Mouse (Mus musculus) CH12.LX (cell line): Measurements from ENCODE around the gene Tmem104. TPM values are rescaled to one million over a fixed set of nuclear protein-coding genes. Genes with fewer than 3 reads are reported as not detected.

ENCODE experiments used
- DNase-seq: peaks from one replicate; pipeline ENCODE4 v3.0.0-alpha.2; 2013; ENCODE audit errors: extremely low read depth
- H3K27ac ChIP-seq: 2 replicates; pipeline ENCODE4 v1.5.1; 2012; ENCODE audit warnings: low read depth, mild to moderate bottlenecking, control low read depth, moderate library complexity; ENCODE audit not compliant: insufficient read depth
- H3K27me3 ChIP-seq: replicated peaks from 2 replicates; pipeline ENCODE3; 2012; ENCODE audit warnings: inconsistent platforms
- H3K36me3 ChIP-seq, 2 experiments: replicated peaks in 1 of 2; 2 replicates each; pipeline versions ENCODE3 to v1.6.1; 2012; ENCODE audit warnings: inconsistent platforms in 1 of 2, low read length in 1 of 2, mild to moderate bottlenecking in 1 of 2, mixed read lengths in 1 of 2, moderate library complexity in 1 of 2; ENCODE audit not compliant: control insufficient read depth in 1 of 2, insufficient read depth in 1 of 2
- H3K4me1 ChIP-seq, 2 experiments: 2 replicates each; pipeline ENCODE4 v1.6.1; 2012; ENCODE audit warnings: inconsistent platforms in 1 of 2, moderate library complexity in 1 of 2; ENCODE audit not compliant: insufficient read depth in 2 of 2, control insufficient read depth in 1 of 2
- H3K4me2 ChIP-seq: 2 replicates; pipeline ENCODE4 v1.6.1; 2012; ENCODE audit warnings: low read depth, mild to moderate bottlenecking, control low read depth; ENCODE audit not compliant: poor library complexity, insufficient read depth, severe bottlenecking
- H3K4me3 ChIP-seq, 3 experiments: fragments of 150-350 bp in 1 of 3; sonication (generic) in 1 of 3; replicated peaks in 1 of 3; 2 replicates each; pipeline versions ENCODE3 to v1.5.1; 2011 to 2012; ENCODE audit warnings: low read depth in 2 of 3, low read length in 2 of 3, mild to moderate bottlenecking in 2 of 3, moderate library complexity in 2 of 3, control low read depth in 1 of 3, improper control_type of control experiment in 1 of 3, inconsistent platforms in 1 of 3, mixed read lengths in 1 of 3; ENCODE audit not compliant: poor library complexity in 1 of 3
- H3K79me2 ChIP-seq: replicated peaks from 2 replicates; pipeline ENCODE4 v1.6.1; 2012; ENCODE audit warnings: mild to moderate bottlenecking, moderate library complexity; ENCODE audit not compliant: control insufficient read depth, poor library complexity, insufficient read depth, severe bottlenecking; ENCODE audit errors: extremely low read depth
- H3K9ac ChIP-seq: 2 replicates; pipeline ENCODE4 v1.6.1; 2012; ENCODE audit warnings: low read depth, mild to moderate bottlenecking, control low read depth, moderate library complexity; ENCODE audit not compliant: insufficient read depth
- H3K9me3 ChIP-seq: replicated peaks from 2 replicates; pipeline ENCODE3; 2012; ENCODE audit warnings: low read length, inconsistent platforms, mixed read lengths
- BHLHE40 ChIP-seq: IDR thresholded peaks from 2 replicates; pipeline ENCODE4 v1.6.1; 2011; ENCODE audit warnings: mild to moderate bottlenecking, low read depth, low read length, improper control_type of control experiment
- CHD1 ChIP-seq: IDR thresholded peaks from 2 replicates; pipeline ENCODE4 v1.6.1; 2012; ENCODE audit warnings: low read depth, low read length, improper control_type of control experiment, inconsistent platforms
- CHD2 ChIP-seq: IDR thresholded peaks from 2 replicates; pipeline ENCODE4 v1.6.1; 2011; ENCODE audit warnings: low read length, improper control_type of control experiment
- CTCF ChIP-seq, 2 experiments: IDR thresholded peaks in 1 of 2; conservative IDR thresholded peaks in 1 of 2; 2 replicates each; pipeline ENCODE4 v1.5.1; 2011 to 2012; ENCODE audit warnings: low read depth in 2 of 2, low read length in 2 of 2, improper control_type of control experiment in 1 of 2, inconsistent platforms in 1 of 2, mild to moderate bottlenecking in 1 of 2, moderate library complexity in 1 of 2
- ELF1 ChIP-seq: IDR thresholded peaks from 2 replicates; pipeline ENCODE4 v1.6.1; 2014; ENCODE audit warnings: low read depth, mild to moderate bottlenecking, inconsistent platforms, low read length, improper control_type of control experiment
- EP300 ChIP-seq: IDR thresholded peaks from 2 replicates; pipeline ENCODE4 v1.6.1; 2011; ENCODE audit warnings: low read length, improper control_type of control experiment
- ETS1 ChIP-seq: conservative IDR thresholded peaks from 2 replicates; pipeline ENCODE4 v1.6.1; 2012; ENCODE audit warnings: low read depth, mild to moderate bottlenecking, inconsistent platforms, low read length, improper control_type of control experiment, moderate library complexity
- HCFC1 ChIP-seq: IDR thresholded peaks from 2 replicates; pipeline ENCODE4 v1.6.1; 2012; ENCODE audit warnings: low read depth, mild to moderate bottlenecking, inconsistent platforms, low read length, improper control_type of control experiment
- JUN ChIP-seq: IDR thresholded peaks from 2 replicates; pipeline ENCODE4 v1.6.1; 2011; ENCODE audit warnings: low read depth, mild to moderate bottlenecking, low read length, improper control_type of control experiment, moderate library complexity; ENCODE audit not compliant: insufficient read depth
- JUND ChIP-seq: conservative IDR thresholded peaks from 2 replicates; pipeline ENCODE4 v1.6.1; 2011; ENCODE audit warnings: low read depth, low read length, improper control_type of control experiment
- KAT2A ChIP-seq: IDR thresholded peaks from 2 replicates; pipeline ENCODE4 v1.6.1; 2012; ENCODE audit warnings: low read length, improper control_type of control experiment, inconsistent platforms; ENCODE audit not compliant: insufficient replicate concordance
- MAX ChIP-seq: IDR thresholded peaks from 2 replicates; pipeline ENCODE4 v1.6.1; 2011; ENCODE audit warnings: low read length, improper control_type of control experiment
- MAZ ChIP-seq: IDR thresholded peaks from 2 replicates; pipeline ENCODE4 v1.6.1; 2012; ENCODE audit warnings: low read depth, mild to moderate bottlenecking, inconsistent platforms, low read length, improper control_type of control experiment, moderate library complexity
- MEF2A ChIP-seq: IDR thresholded peaks from 2 replicates; pipeline ENCODE4 v1.6.1; 2014; ENCODE audit warnings: low read depth, mild to moderate bottlenecking, inconsistent platforms, low read length, improper control_type of control experiment, borderline replicate concordance
- MYC ChIP-seq: IDR thresholded peaks from 2 replicates; pipeline ENCODE4 v1.6.1; 2011; ENCODE audit warnings: low read depth, mild to moderate bottlenecking, improper control_type of control experiment, low read length
- POLR2A ChIP-seq: IDR thresholded peaks from 2 replicates; pipeline ENCODE4 v1.6.1; 2011; ENCODE audit warnings: low read depth, mild to moderate bottlenecking, improper control_type of control experiment, low read length
- RCOR1 ChIP-seq: conservative IDR thresholded peaks from 2 replicates; pipeline ENCODE4 v1.6.1; 2012; ENCODE audit warnings: low read depth, mild to moderate bottlenecking, inconsistent platforms, low read length, improper control_type of control experiment
- SMC3 ChIP-seq: IDR thresholded peaks from 2 replicates; pipeline ENCODE4 v1.6.1; 2011; ENCODE audit warnings: low read depth, low read length, improper control_type of control experiment
- TCF12 ChIP-seq: IDR thresholded peaks from 2 replicates; pipeline ENCODE4 v1.6.1; 2014; ENCODE audit warnings: low read depth, mild to moderate bottlenecking, inconsistent platforms, low read length, improper control_type of control experiment
- UBTF ChIP-seq: IDR thresholded peaks from 2 replicates; pipeline ENCODE4 v1.6.1; 2012; ENCODE audit warnings: low read depth, mild to moderate bottlenecking, inconsistent platforms, low read length, improper control_type of control experiment, moderate library complexity
- ZC3H11A ChIP-seq: IDR thresholded peaks from 2 replicates; pipeline ENCODE4 v1.6.1; 2012; ENCODE audit warnings: low read depth, mild to moderate bottlenecking, inconsistent platforms, low read length, improper control_type of control experiment
- ZKSCAN1 ChIP-seq: IDR thresholded peaks from 2 replicates; pipeline ENCODE4 v1.6.1; 2012; ENCODE audit warnings: low read depth, inconsistent platforms, low read length, improper control_type of control experiment, borderline replicate concordance
- ZNF384 ChIP-seq: IDR thresholded peaks from 2 replicates; pipeline ENCODE4 v1.6.1; 2012; ENCODE audit warnings: low read depth, low read length, improper control_type of control experiment, inconsistent platforms
- dilution Hi-C: fragments of 300-500 bp; cut with MboI; formaldehyde crosslinking; loops from 2 replicates; pipeline ENCODE4 v1.14.3; 2020; ENCODE audit warnings: low sequenced_read_pairs; ENCODE audit not compliant: extremely low pct_unique_long_range_greater_than_20kb, extremely low pct_ligation_motif_present
- in situ Hi-C: fragments of 300-500 bp; cut with MboI; formaldehyde crosslinking; loops from 3 replicates; pipeline ENCODE4 v1.14.3; 2019; ENCODE audit warnings: low sequenced_read_pairs, low pct_ligation_motif_present, low pct_unique_long_range_greater_than_20kb, mixed read lengths
- polyA plus RNA-seq: library from polyadenylated mRNA; unstranded; fragments of >175 nt; gene quantifications from 2 replicates; pipeline ENCODE4 v1.2.1, GENCODE M21; 2012; ENCODE audit warnings: low read depth; ENCODE audit not compliant: insufficient read length
- total RNA-seq, 2 experiments: library from RNA; depleted of rRNA; stranded (reverse); fragments of 300-350 nt in 1 of 2; fragments of >200 nt in 1 of 2; gene quantifications; 2 replicates each; pipeline ENCODE4 v1.2.3; 2012 to 2014

Tmem104 gene
- total and polyA plus RNA-seq, 3 experiments: 3.5 to 16.1 (median 10.8) TPM

- Histone ChIP-seq H3K27ac (no peak overlapping the region), H3K27me3 (no peaks in the 10 kb centered on the region), H3K9ac (no peak overlapping the region), H3K4me3 (no peak overlapping the region), H3K9me3 (no peaks in the 10 kb centered on the region), H3K4me2 (no peak overlapping the region), H3K36me3 (peaks cover 7 to 54% of the 10 kb centered on the region in 2 experiments), H3K79me2 (no peaks in the 10 kb centered on the region), H3K4me1 (peaks cover 19 to 76% of the 10 kb centered on the region in 2 experiments)
- DNase-seq: no peak
- dilution Hi-C loops (no loop called here), in situ Hi-C loops (no loop called here)
- TF ChIP-seq POLR2A (no peak), SMC3 (no peak), TCF12 (no peak), MYC (no peak), MAX (no peak), ZNF384 (no peak), HCFC1 (no peak), RCOR1 (no peak), UBTF (no peak)
Measured at GRCm38 (mm10) chr11:115226811-115227491, 39.7 kb downstream of the Tmem104 start.

GRCm38 (mm10) chr11:115227640-115228039, 40.4 kb downstream of the Tmem104 start:
- H3K4me2 ChIP-seq: no peak overlapping the region
- dilution Hi-C loops: no loop called here
- no peaks in the 10 kb centered on the region for H3K9me3 ChIP-seq
- TF ChIP-seq CHD2 (no peak), MYC (no peak), JUN (no peak), SMC3 (no peak), ZKSCAN1 (no peak), ETS1 (no peak), CTCF (conservative IDR thresholded peaks at IDR 0.05 in 1 of 2, IDR thresholded peaks at IDR 0.05 in 1 of 2; ENCODE audit: low read depth in 2 of 2, low read length in 2 of 2) (no peak), CHD1 (no peak), JUND (no peak), ELF1 (no peak), BHLHE40 (no peak), ZC3H11A (no peak), MEF2A (no peak), EP300 (no peak), KAT2A (no peak), UBTF (no peak), MAZ (no peak)
- no peak overlapping the region for H3K27ac ChIP-seq
- H3K27me3 ChIP-seq: no peaks in the 10 kb centered on the region
- H3K36me3 ChIP-seq: peaks cover 7 to 47% of the 10 kb centered on the region in 2 experiments
- no peak for DNase-seq
- H3K4me1 ChIP-seq: peaks cover 26 to 83% of the 10 kb centered on the region in 2 experiments
- H3K9ac ChIP-seq: no peak overlapping the region
- no peak overlapping the region for H3K4me3 ChIP-seq
- H3K79me2 ChIP-seq: no peaks in the 10 kb centered on the region
- in situ Hi-C loops: no loop called here
